Mouse (Mus musculus): Measurements from ENCODE around the gene Gas7.

GRCm38 (mm10) chr11:67559522-67559921 is 104.3 kb downstream of the Gas7 start:
- TF ChIP-seq CTCF (conservative IDR thresholded peaks at IDR 0.05; ENCODE audit: insufficient read depth, insufficient read length, low read depth, low read length) = no peak
- no peak for TF ChIP-seq POLR2A (IDR thresholded peaks at IDR 0.05; ENCODE audit: low read depth, low read length)
